Mouse (Mus musculus) C3H10T1/2 (cell line): Measurements from ENCODE around the gene Dis3l. TPM values are rescaled to one million over a fixed set of nuclear protein-coding genes. Genes with fewer than 3 reads are reported as not detected.

Experiments
- polyA plus RNA-seq, 2 experiments: library from polyadenylated mRNA; unstranded; fragments of >200 nt; fragmentation: generic; extraction: Trizol; gene quantifications; one replicate each; pipeline ENCODE4 v1.2.1; 2012; ENCODE audit warnings: missing spikeins in 2 of 2

The Dis3l gene
- polyA plus RNA-seq = 10 to 100 TPM in 1 of 2 experiments, 1 to 10 TPM in 1; 4.3 to 13.5 TPM

DNA sequence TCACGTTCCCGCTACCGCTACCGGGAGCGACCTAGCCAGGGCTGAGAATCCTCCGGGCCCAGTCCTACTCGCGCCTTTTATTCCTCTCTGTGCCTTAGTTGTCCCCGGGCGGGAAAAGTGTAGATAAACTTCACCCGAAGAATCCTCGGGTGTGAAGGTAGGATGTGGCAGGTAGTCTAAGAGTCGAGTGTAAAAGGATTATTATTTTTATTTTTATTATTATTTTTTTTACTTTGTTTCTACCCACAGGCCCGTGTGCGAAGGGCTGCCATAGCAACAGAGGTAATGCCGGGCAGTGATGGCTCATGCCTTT lies at the start of gene Dis3l:
Gene Dis3l, minus strand, starts transcription at position 35 of the 313 bp plus-strand sequence.

DNA sequence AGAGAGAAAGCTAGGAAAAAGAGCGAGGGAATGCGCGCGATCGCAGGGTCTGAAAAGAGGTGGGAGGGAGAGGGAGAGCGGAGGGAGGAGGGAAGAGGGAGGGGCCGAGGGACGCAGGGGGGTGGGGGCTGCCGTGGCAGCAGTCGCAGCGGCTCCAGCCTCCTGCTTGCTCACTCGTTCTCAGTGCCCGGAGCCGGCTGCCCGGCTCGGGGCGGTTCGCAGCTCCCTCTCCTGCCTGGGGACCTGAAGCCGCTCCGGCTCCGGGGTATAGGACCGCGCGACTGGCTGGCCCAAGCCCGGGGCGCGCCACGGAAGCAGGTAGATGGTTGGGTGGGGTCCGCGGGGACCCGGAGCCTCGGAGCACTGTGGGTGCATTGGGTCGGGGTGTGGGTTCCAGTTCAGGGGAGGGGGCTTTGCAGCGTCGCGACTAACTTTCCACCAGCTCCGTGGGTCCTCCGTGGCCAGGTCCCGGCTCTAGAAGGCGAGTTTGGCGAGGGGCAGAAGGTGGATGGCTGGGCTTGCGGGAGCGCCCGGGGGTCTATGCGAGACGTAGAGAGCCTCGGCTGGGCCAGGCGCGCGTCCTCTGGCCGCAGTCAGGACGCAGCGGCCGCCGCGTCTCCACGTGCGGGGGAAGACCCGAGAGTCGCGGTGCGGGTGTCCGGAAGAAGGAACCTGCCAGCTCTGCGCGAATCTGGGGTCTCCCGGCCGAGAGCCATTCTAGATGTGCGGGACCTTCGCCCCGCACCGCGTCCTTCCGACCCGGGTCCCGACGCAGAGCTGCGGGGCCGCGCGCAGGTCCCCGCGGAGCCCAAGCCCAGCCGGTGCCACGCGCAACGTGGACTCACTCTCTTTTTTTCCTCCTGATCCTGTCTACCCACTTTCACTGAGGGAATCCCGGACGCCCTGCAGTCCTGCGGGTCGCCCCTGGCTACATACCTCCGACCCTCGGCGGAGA lies 44.7 kb upstream of the Dis3l start, which contains the start of gene Megf11:
Gene Megf11, plus strand, starts transcription at position 116 of the 955 bp plus-strand sequence.

DNA sequence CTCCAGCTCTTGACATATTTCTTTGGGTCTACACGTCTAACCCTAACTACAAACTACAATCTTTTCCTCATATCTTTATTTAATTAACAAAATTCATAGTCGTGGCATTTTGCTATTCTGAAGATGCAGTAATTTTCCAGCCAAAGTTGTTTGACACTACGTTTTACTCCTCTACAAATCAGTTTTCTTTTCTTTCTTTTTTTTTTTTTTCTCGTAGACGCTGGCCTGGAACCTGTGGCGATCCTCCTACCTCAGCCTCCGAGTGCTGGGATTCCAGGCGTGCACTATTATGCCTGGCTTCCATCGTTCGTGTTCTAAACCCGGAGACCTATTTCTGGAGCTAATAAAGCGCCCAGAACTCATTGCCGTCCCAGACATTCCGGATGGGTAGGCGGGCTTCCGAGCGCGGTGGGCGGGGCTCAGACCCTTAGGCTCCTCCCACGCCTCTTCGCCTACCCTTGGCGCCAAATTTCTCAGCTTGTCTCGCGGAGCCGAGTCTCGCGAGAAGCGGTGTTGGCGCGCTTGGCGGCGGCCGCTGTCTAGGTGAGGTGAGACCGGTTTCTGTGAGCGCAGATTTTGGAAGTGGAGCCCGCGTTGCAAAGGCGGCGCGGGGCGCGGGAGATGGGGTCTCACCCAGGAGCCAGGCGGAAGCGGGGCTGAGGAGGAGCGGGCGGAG lies 59.8 kb downstream of the Dis3l start, which contains the start of gene Tipin:
Gene Tipin, plus strand, starts transcription at position 477 of the 676 bp plus-strand sequence.

Other genes starting within 250 kb of the Dis3l start
- 1 to 10 TPM in 1 of 2 experiments, under 1 TPM in 1; 0.14 to 8.1 TPM for gene Lctl, start 224.1 kb downstream of the Dis3l start, polyA plus RNA-seq
- gene Zwilch, start 168.2 kb downstream of the Dis3l start, polyA plus RNA-seq = 10 to 100 TPM in 1 of 2 experiments, 1 to 10 TPM in 1; 2.0 to 13.5 TPM
- gene Rpl4, start 167.9 kb downstream of the Dis3l start, polyA plus RNA-seq = 1,000 to 10,000 TPM in 1 of 2 experiments, 100 to 1,000 TPM in 1; 398 to 1,055 TPM
- gene Snapc5, start 162.0 kb downstream of the Dis3l start, polyA plus RNA-seq = 10 to 100 TPM in 1 of 2 experiments, 1 to 10 TPM in 1; 2.5 to 25.0 TPM
- under 1 TPM; 0.04 to 0.12 TPM for gene Uchl4, start 106.1 kb downstream of the Dis3l start, polyA plus RNA-seq
- 10 to 100 TPM in 1 of 2 experiments, 1 to 10 TPM in 1; 6.1 to 24.1 TPM for gene Map2k1, start 87.7 kb downstream of the Dis3l start, polyA plus RNA-seq
- gene Tipin, start 59.7 kb downstream of the Dis3l start, polyA plus RNA-seq = 10 to 100 TPM; 15.1 to 17.7 TPM
- gene Megf11, start 44.3 kb upstream of the Dis3l start, polyA plus RNA-seq = under 1 TPM; 0.02 to 0.15 TPM